Mouse (Mus musculus) heart, adult 2 months (tissue): ENCODE measurements around the gene Lmo1. TPM values are rescaled to one million over a fixed set of nuclear protein-coding genes. Genes with fewer than 3 reads are reported as not detected.
A peak's percentile ranks its signal among the peaks of the same experiment; 100 is the strongest.

ENCODE experiments used
- DNase-seq, 2 experiments: peaks; one replicate each; pipeline ENCODE4 v3.0.0; 2021
- H3K27ac ChIP-seq: fragments of 200-600 bp; 2 replicates; pipeline ENCODE4 v1.8.1; 2022
- H3K27me3 ChIP-seq: fragments of 200-500 bp; 2 replicates; pipeline ENCODE4 v1.6.1; 2012; ENCODE audit warnings: mild to moderate bottlenecking, low read length, inconsistent platforms, mixed read lengths; ENCODE audit not compliant: control insufficient read depth, insufficient read depth
- H3K36me3 ChIP-seq: fragments of 200-500 bp; 2 replicates; pipeline ENCODE4 v1.6.1; 2012; ENCODE audit warnings: low read length, inconsistent platforms; ENCODE audit not compliant: control insufficient read depth, insufficient read depth
- H3K4me1 ChIP-seq: fragments of 200-500 bp; 2 replicates; pipeline ENCODE4 v1.6.1; 2011; ENCODE audit warnings: low read length; ENCODE audit not compliant: control insufficient read depth, insufficient read depth
- H3K4me3 ChIP-seq: fragments of 200-600 bp; 2 replicates; pipeline ENCODE4 v1.8.1; 2022
- H3K79me2 ChIP-seq: fragments of 200-500 bp; replicated peaks from 2 replicates; pipeline ENCODE4 v1.6.1; 2012; ENCODE audit warnings: mild to moderate bottlenecking, inconsistent platforms, low read length, moderate library complexity, mixed read lengths; ENCODE audit not compliant: control insufficient read depth, insufficient read depth
- H3K9ac ChIP-seq: fragments of 200-500 bp; 2 replicates; pipeline ENCODE4 v1.6.1; 2012; ENCODE audit warnings: low read depth, mild to moderate bottlenecking, control low read depth, inconsistent platforms, low read length, mixed read lengths
- CTCF ChIP-seq: fragments of 200-600 bp; IDR thresholded peaks from 2 replicates; pipeline ENCODE4 v1.8.1; 2022; ENCODE audit warnings: antibody characterized with exemption, mild to moderate bottlenecking, moderate library complexity
- EP300 ChIP-seq: fragments of 200-500 bp; IDR thresholded peaks from 2 replicates; pipeline ENCODE4 v1.6.1; 2011; ENCODE audit warnings: low read depth, low read length, control low read depth; ENCODE audit not compliant: insufficient read depth
- POLR2A ChIP-seq: fragments of 200-500 bp; IDR thresholded peaks from 2 replicates; pipeline ENCODE4 v1.6.1; 2011; ENCODE audit warnings: mild to moderate bottlenecking, low read depth, low read length, control low read depth; ENCODE audit not compliant: insufficient read depth
- whole genome bisulfite sequencing: fragments of 180-500 bp; shearing (Covaris S2); methylation state at CpG from one replicate; pipeline ENCODE4 v1.1.7; 2018; 5-methylcytosine and 5-hydroxymethylcytosine counted together
- intact Hi-C: fragments of 180-260 bp; cut with DNase I; formaldehyde crosslinking; loops from one replicate; pipeline ENCODE4 v1.15.1; 2025
- polyA plus RNA-seq: library from polyadenylated mRNA; depleted of rRNA; stranded (reverse); fragments of >200 nt; gene quantifications from 2 replicates; pipeline ENCODE4 v1.2.3, GENCODE M21; 2012
- total RNA-seq, 2 experiments: library from RNA; stranded (reverse); gene quantifications; 2 replicates each; pipeline ENCODE4 v1.2.3; 2021

The Lmo1 gene
- total and polyA plus RNA-seq, 3 experiments, result 2.0 to 8.1 (median 2.8) TPM

GRCm38 (mm10) chr7:109114950-109115349 is 60.1 kb downstream of the Lmo1 start:
- DNase-seq, result no peak
- Histone ChIP-seq H3K4me1 (no peaks in the 10 kb centered on the region), H3K36me3 (no peaks in the 10 kb centered on the region), H3K4me3 (no peak overlapping the region), H3K27me3 (no peaks in the 10 kb centered on the region), H3K27ac (no peak overlapping the region), H3K9ac (no peak overlapping the region), H3K79me2 (no peaks in the 10 kb centered on the region)
- TF ChIP-seq CTCF (no peak), EP300 (no peak), POLR2A (no peak)
- 12% methylated on average over 10 of the region's 10 CpGs for WGBS
- intact Hi-C loops, result no loop called here

GRCm38 (mm10) chr7:109111000-109111399 is 64.0 kb downstream of the Lmo1 start:
- no peak overlapping the region for H3K9ac ChIP-seq
- no peak for DNase-seq
- WGBS, result 61% methylated on average over 5 of the region's 5 CpGs
- H3K79me2 ChIP-seq, result no peaks in the 10 kb centered on the region
- intact Hi-C loops, result no loop called here
- TF ChIP-seq POLR2A (no peak), CTCF (no peak)
- H3K36me3 ChIP-seq, result no peaks in the 10 kb centered on the region
- H3K4me3 ChIP-seq, result no peak overlapping the region
- H3K27ac ChIP-seq, result no peak overlapping the region
- no peaks in the 10 kb centered on the region for H3K27me3 ChIP-seq
- no peaks in the 10 kb centered on the region for H3K4me1 ChIP-seq

- no peak for DNase-seq
- Histone ChIP-seq H3K36me3 (no peaks in the 10 kb centered on the region), H3K27me3 (no peaks in the 10 kb centered on the region), H3K4me3 (no peak overlapping the region), H3K27ac (no peak overlapping the region), H3K79me2 (no peaks in the 10 kb centered on the region), H3K9ac (no peak overlapping the region), H3K4me1 (no peaks in the 10 kb centered on the region)
- intact Hi-C loops, result no loop called here
- TF ChIP-seq CTCF, result no peak
- TF ChIP-seq EP300, result no peak
- no peak for TF ChIP-seq POLR2A
- 21% methylated on average over 1 of the region's 1 CpGs for WGBS
These were observed 70.1 kb downstream of the Lmo1 start for GRCm38 (mm10) chr7:109104894-109105293.

- H3K4me1 ChIP-seq, result no peaks in the 10 kb centered on the region
- WGBS, result 78% methylated on average over 3 of the region's 3 CpGs
- intact Hi-C loops, result no loop called here
- H3K27ac ChIP-seq, result no peak overlapping the region
- H3K9ac ChIP-seq, result no peak overlapping the region
- H3K79me2 ChIP-seq, result no peaks in the 10 kb centered on the region
- no peak for TF ChIP-seq CTCF
- TF ChIP-seq EP300, result no peak
- no peak for TF ChIP-seq POLR2A
- no peaks in the 10 kb centered on the region for H3K36me3 ChIP-seq
- no peaks in the 10 kb centered on the region for H3K27me3 ChIP-seq
- H3K4me3 ChIP-seq, result no peak overlapping the region
- no peak for DNase-seq
These were observed 73.8 kb downstream of the Lmo1 start for GRCm38 (mm10) chr7:109101167-109101566.

GRCm38 (mm10) chr7:109098145-109099018 is 76.6 kb downstream of the Lmo1 start:
- H3K27me3 ChIP-seq, result no peaks in the 10 kb centered on the region
- WGBS, result 35% methylated on average over 6 of the region's 6 CpGs
- H3K9ac ChIP-seq, result no peak overlapping the region
- TF ChIP-seq CTCF (peak; percentile 74), EP300 (no peak)
- no peaks in the 10 kb centered on the region for H3K79me2 ChIP-seq
- no peak for DNase-seq
- no peaks in the 10 kb centered on the region for H3K4me1 ChIP-seq
- no peaks in the 10 kb centered on the region for H3K36me3 ChIP-seq
- H3K27ac ChIP-seq, result no peak overlapping the region
- H3K4me3 ChIP-seq, result no peak overlapping the region
- intact Hi-C loops, result loop anchor here (1.0 to 5.0 kb wide), 2 partner anchors 119 to 326 kb away; no protein-coding TSS in a partner anchor

- no peak for DNase-seq
- H3K27ac ChIP-seq, result no peak overlapping the region
- no peaks in the 10 kb centered on the region for H3K79me2 ChIP-seq
- no peaks in the 10 kb centered on the region for H3K36me3 ChIP-seq
- H3K4me3 ChIP-seq, result no peak overlapping the region
- intact Hi-C loops, result loop anchor here (5.0 kb wide), 1 partner anchor 120 kb away; no protein-coding TSS in a partner anchor
- H3K9ac ChIP-seq, result no peak overlapping the region
- H3K27me3 ChIP-seq, result no peaks in the 10 kb centered on the region
- no peaks in the 10 kb centered on the region for H3K4me1 ChIP-seq
- no peak for TF ChIP-seq POLR2A
- no peak for TF ChIP-seq CTCF
- TF ChIP-seq EP300, result no peak
- 50% methylated on average over 7 of the region's 7 CpGs for WGBS
These were observed 77.8 kb downstream of the Lmo1 start for GRCm38 (mm10) chr7:109097203-109097602.
